Mouse (Mus musculus): ENCODE results near the gene Bcl3. TPM values are rescaled to one million over a fixed set of nuclear protein-coding genes. Genes with fewer than 3 reads are reported as not detected.

Bcl3 gene
- polyA plus RNA-seq, 1 experiment from 2014 or later = 3.3 TPM

GRCm38 (mm10) chr7:19840371-19840770 lies 17.8 kb upstream of the Bcl3 start:
- H3K36me3 ChIP-seq (ENCODE audit: insufficient read depth, low read length) = no peaks in the 10 kb centered on the region
- no peak overlapping the region for H3K27ac ChIP-seq (ENCODE audit: low read length)
- H3K9me3 ChIP-seq (ENCODE audit: low read length) = no peaks in the 10 kb centered on the region
- no peak overlapping the region for H3K9ac ChIP-seq (replicated peaks; ENCODE audit: low read length)
- 79% methylated on average over 4 of the region's 4 CpGs for WGBS
- H3K4me2 ChIP-seq (replicated peaks; ENCODE audit: low read depth, low read length) = no peak overlapping the region
- peaks cover 4% of the 10 kb centered on the region for H3K4me1 ChIP-seq (ENCODE audit: insufficient read depth, low read length)
- peaks cover 8% of the 10 kb centered on the region for H3K27me3 ChIP-seq (ENCODE audit: insufficient read depth, low read length)
- no peak overlapping the region for H3K4me3 ChIP-seq (ENCODE audit: low read length)
- no peak for ATAC-seq (ENCODE audit: low FRiP score, low TSS enrichment)

GRCm38 (mm10) chr7:19836843-19837242 lies 14.3 kb upstream of the Bcl3 start:
- no peak overlapping the region for H3K27ac ChIP-seq (ENCODE audit: low read length)
- no peak overlapping the region for H3K9ac ChIP-seq (replicated peaks; ENCODE audit: low read length)
- H3K36me3 ChIP-seq (ENCODE audit: insufficient read depth, low read length) = no peaks in the 10 kb centered on the region
- no peaks in the 10 kb centered on the region for H3K9me3 ChIP-seq (ENCODE audit: low read length)
- no peaks in the 10 kb centered on the region for H3K27me3 ChIP-seq (ENCODE audit: insufficient read depth, low read length)
- no peak for ATAC-seq (ENCODE audit: low FRiP score, low TSS enrichment)
- no peak overlapping the region for H3K4me3 ChIP-seq (ENCODE audit: low read length)
- no peak overlapping the region for H3K4me2 ChIP-seq (replicated peaks; ENCODE audit: low read depth, low read length)
- 71% methylated on average over 3 of the region's 3 CpGs for WGBS
- H3K4me1 ChIP-seq (ENCODE audit: insufficient read depth, low read length) = no peaks in the 10 kb centered on the region

GRCm38 (mm10) chr7:19834055-19834454 lies 11.5 kb upstream of the Bcl3 start:
- H3K4me3 ChIP-seq (ENCODE audit: low read length) = no peak overlapping the region
- WGBS = 65% methylated on average over 3 of the region's 3 CpGs
- H3K9ac ChIP-seq (replicated peaks; ENCODE audit: low read length) = no peak overlapping the region
- no peak overlapping the region for H3K27ac ChIP-seq (ENCODE audit: low read length)
- H3K36me3 ChIP-seq (ENCODE audit: insufficient read depth, low read length) = no peaks in the 10 kb centered on the region
- H3K4me2 ChIP-seq (replicated peaks; ENCODE audit: low read depth, low read length) = no peak overlapping the region
- no peaks in the 10 kb centered on the region for H3K27me3 ChIP-seq (ENCODE audit: insufficient read depth, low read length)
- 0 out of 2 replicates have a peak, but pooled peaks cover 6% of the 10 kb centered on the region for H3K4me1 ChIP-seq (ENCODE audit: insufficient read depth, low read length)
- no peak for ATAC-seq (ENCODE audit: low FRiP score, low TSS enrichment)
- no peaks in the 10 kb centered on the region for H3K9me3 ChIP-seq (ENCODE audit: low read length)

DNA sequence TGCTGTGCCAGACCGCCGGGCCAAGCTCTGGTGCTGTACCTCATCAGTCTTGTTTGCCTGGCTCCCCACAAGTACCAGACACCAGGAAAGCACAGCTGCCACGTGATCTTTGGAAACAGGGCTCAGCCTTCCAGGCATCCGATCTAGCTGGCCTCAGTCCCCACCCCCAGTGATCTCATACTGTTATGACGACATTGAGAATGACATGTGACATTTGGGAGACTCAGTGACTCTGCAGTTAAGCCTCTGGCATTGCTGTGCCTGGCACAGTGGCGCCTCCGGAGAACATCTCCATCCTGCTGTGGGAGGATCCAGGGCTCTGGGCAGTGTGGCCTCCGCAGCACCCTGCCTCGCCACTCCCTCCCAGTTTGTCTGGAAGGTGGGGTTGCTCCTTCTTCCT lies 9.3 kb upstream of the Bcl3 start:
- H3K4me1 ChIP-seq (ENCODE audit: insufficient read depth, low read length) = peaks cover 8% of the 10 kb centered on the region; the same call in 1 of the 2 replicates
- H3K27me3 ChIP-seq (ENCODE audit: insufficient read depth, low read length) = no peaks in the 10 kb centered on the region
- H3K9ac ChIP-seq (replicated peaks; ENCODE audit: low read length) = no peak overlapping the region
- ATAC-seq (ENCODE audit: low FRiP score, low TSS enrichment) = peak; percentile 25; the same call in 1 of the 2 replicates
- H3K9me3 ChIP-seq (ENCODE audit: low read length) = no peaks in the 10 kb centered on the region
- no peak overlapping the region for H3K4me2 ChIP-seq (replicated peaks; ENCODE audit: low read depth, low read length)
- H3K36me3 ChIP-seq (ENCODE audit: insufficient read depth, low read length) = no peaks in the 10 kb centered on the region
- H3K4me3 ChIP-seq (ENCODE audit: low read length) = no peak overlapping the region
- WGBS = 50% methylated on average over 9 of the region's 9 CpGs
- no peak overlapping the region for H3K27ac ChIP-seq (ENCODE audit: low read length)

DNA sequence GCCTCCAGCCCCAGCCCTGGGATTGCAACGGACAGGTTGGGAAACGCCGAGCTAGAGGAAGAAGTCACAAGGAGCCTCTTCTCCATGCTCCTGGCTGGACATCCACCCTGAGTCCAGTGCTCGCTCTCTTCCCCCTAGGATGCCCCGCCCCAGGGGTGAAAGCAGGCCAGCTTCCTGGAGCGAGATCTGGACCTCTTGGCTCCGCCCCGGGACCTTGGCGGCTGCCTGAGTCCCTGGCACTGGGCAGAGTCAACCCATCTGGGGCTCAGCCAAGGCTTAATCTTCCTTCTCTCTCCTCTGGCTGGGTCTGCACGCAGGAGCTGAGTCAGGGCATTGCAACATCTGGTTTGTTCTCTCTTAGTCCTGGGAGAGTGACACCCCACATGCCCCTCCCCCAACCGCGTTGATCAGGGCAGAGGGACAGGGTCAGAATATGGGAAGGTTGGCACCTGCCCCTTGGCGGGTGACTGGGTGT lies 8.1 kb upstream of the Bcl3 start:
- Histone ChIP-seq H3K9ac (replicated peaks; ENCODE audit: low read length) (no peak overlapping the region), H3K27ac (ENCODE audit: low read length) (no peak overlapping the region), H3K9me3 (ENCODE audit: low read length) (no peaks in the 10 kb centered on the region), H3K27me3 (ENCODE audit: insufficient read depth, low read length) (no peaks in the 10 kb centered on the region), H3K36me3 (ENCODE audit: insufficient read depth, low read length) (no peaks in the 10 kb centered on the region), H3K4me2 (replicated peaks; ENCODE audit: low read depth, low read length) (0 out of 2 replicates have a peak overlapping the region, but pooled peaks have one; percentile 1), H3K4me1 (ENCODE audit: insufficient read depth, low read length) (peaks cover 10% of the 10 kb centered on the region; the same call in 1 of the 2 replicates), H3K4me3 (ENCODE audit: low read length) (no peak overlapping the region)
- ATAC-seq (ENCODE audit: low FRiP score, low TSS enrichment) = peak; percentile 57; the same call in 1 of the 2 replicates
- 29% methylated on average over 13 of the region's 13 CpGs for WGBS

- Histone ChIP-seq H3K9me3 (ENCODE audit: low read length) (no peaks in the 10 kb centered on the region), H3K4me3 (ENCODE audit: low read length) (no peak overlapping the region), H3K9ac (replicated peaks; ENCODE audit: low read length) (no peak overlapping the region), H3K4me2 (replicated peaks; ENCODE audit: low read depth, low read length) (no peak overlapping the region), H3K27me3 (ENCODE audit: insufficient read depth, low read length) (no peaks in the 10 kb centered on the region), H3K27ac (ENCODE audit: low read length) (no peak overlapping the region), H3K36me3 (ENCODE audit: insufficient read depth, low read length) (no peaks in the 10 kb centered on the region), H3K4me1 (ENCODE audit: insufficient read depth, low read length) (peaks cover 14% of the 10 kb centered on the region; the same call in 1 of the 2 replicates)
- WGBS = 85% methylated on average over 3 of the region's 3 CpGs
- ATAC-seq (ENCODE audit: low FRiP score, low TSS enrichment) = no peak
These were observed 7.1 kb upstream of the Bcl3 start for GRCm38 (mm10) chr7:19829694-19830093.

- Histone ChIP-seq H3K27ac (ENCODE audit: low read length) (no peak overlapping the region), H3K4me1 (ENCODE audit: insufficient read depth, low read length) (peaks cover 39% of the 10 kb centered on the region)
- 33% methylated on average over 5 of the region's 6 CpGs for WGBS
These were observed 4.2 kb upstream of the Bcl3 start for GRCm38 (mm10) chr7:19826756-19827155.

GRCm38 (mm10) chr7:19824182-19824973 lies 1.8 kb upstream of the Bcl3 start:
- Histone ChIP-seq H3K4me2 (replicated peaks; ENCODE audit: low read depth, low read length) (peak overlapping the region; percentile 44), H3K9me3 (ENCODE audit: low read length) (peaks cover 4% of the 10 kb centered on the region; the same call in 1 of the 2 replicates), H3K27me3 (ENCODE audit: insufficient read depth, low read length) (peaks cover 10% of the 10 kb centered on the region), H3K4me1 (ENCODE audit: insufficient read depth, low read length) (peaks cover 34% of the 10 kb centered on the region), H3K36me3 (ENCODE audit: insufficient read depth, low read length) (no peaks in the 10 kb centered on the region), H3K27ac (ENCODE audit: low read length) (peak overlapping the region; percentile 88), H3K4me3 (ENCODE audit: low read length) (peak overlapping the region; percentile 12; the same call in 1 of the 2 replicates), H3K9ac (replicated peaks; ENCODE audit: low read length) (peak overlapping the region; percentile 55; the same call in 1 of the 2 replicates)
- ATAC-seq (ENCODE audit: low FRiP score, low TSS enrichment) = peak; percentile 88
- 20% methylated on average over 26 of the region's 26 CpGs for WGBS

More at GRCm38 (mm10) chr7:19826756-19827155, 4.2 kb upstream of the Bcl3 start:
- Histone ChIP-seq H3K9ac (replicated peaks; ENCODE audit: low read length) (0 out of 2 replicates have a peak overlapping the region, but pooled peaks have one; percentile 22), H3K4me3 (ENCODE audit: low read length) (no peak overlapping the region), H3K9me3 (ENCODE audit: low read length) (no peaks in the 10 kb centered on the region), H3K36me3 (ENCODE audit: insufficient read depth, low read length) (no peaks in the 10 kb centered on the region), H3K4me2 (replicated peaks; ENCODE audit: low read depth, low read length) (no peak overlapping the region), H3K27me3 (ENCODE audit: insufficient read depth, low read length) (peaks cover 5% of the 10 kb centered on the region)
- ATAC-seq (ENCODE audit: low FRiP score, low TSS enrichment) = no peak

GRCm38 (mm10) chr7:19823256-19824181 lies 949 bp upstream of the Bcl3 start:
- Histone ChIP-seq H3K4me2 (replicated peaks; ENCODE audit: low read depth, low read length) (peak overlapping the region; percentile 44), H3K36me3 (ENCODE audit: insufficient read depth, low read length) (no peaks in the 10 kb centered on the region), H3K27ac (ENCODE audit: low read length) (peak overlapping the region; percentile 88), H3K4me3 (ENCODE audit: low read length) (no peak overlapping the region), H3K4me1 (ENCODE audit: insufficient read depth, low read length) (peaks cover 34% of the 10 kb centered on the region), H3K27me3 (ENCODE audit: insufficient read depth, low read length) (peaks cover 10% of the 10 kb centered on the region), H3K9ac (replicated peaks; ENCODE audit: low read length) (peak overlapping the region; percentile 44), H3K9me3 (ENCODE audit: low read length) (peaks cover 4% of the 10 kb centered on the region; the same call in 1 of the 2 replicates)
- WGBS = 30% methylated on average over 16 of the region's 16 CpGs
- ATAC-seq (ENCODE audit: low FRiP score, low TSS enrichment) = peak; percentile 40

Measured in kidney, embryonic 16.5 days (tissue).